Mouse (Mus musculus) WW6 (cell line): ENCODE data around the gene Gm28048.

Source experiments
- DNase-seq: peaks from one replicate; pipeline ENCODE4 v3.0.0-alpha.2; 2013; ENCODE audit warnings: low read depth, low spot score

Gm28048 gene

GRCm38 (mm10) chr11:22809465-22810096, 172.3 kb downstream of the Gm28048 start:
- no peak for DNase-seq

- DNase-seq, result no peak
Observed at GRCm38 (mm10) chr11:22808040-22808439, 173.8 kb downstream of the Gm28048 start.

DNA sequence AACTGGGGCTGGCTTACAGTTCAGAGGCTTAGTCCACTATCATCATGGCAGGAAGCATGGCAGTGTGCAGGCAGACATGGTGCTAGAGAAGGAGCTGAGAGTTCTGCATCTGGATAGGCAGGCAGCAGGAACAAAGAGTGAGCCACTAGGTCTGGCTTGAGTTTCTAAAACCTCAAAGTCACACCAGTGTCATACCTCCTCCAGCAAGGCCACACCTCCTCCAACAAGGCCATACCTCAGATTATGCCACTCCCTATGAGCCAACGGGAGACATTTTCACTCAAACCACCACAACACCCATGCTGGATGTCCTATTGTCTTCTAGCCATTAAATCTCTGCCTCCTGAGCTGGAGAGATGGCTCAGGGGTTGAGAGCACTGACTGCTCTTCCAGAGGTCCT, 176.7 kb downstream of the Gm28048 start:
- DNase-seq, result no peak

GRCm38 (mm10) chr11:22799987-22800424, 181.9 kb downstream of the Gm28048 start:
- peak; percentile 83 for DNase-seq

- no peak for DNase-seq
Observed at GRCm38 (mm10) chr11:22798916-22799315, 183.0 kb downstream of the Gm28048 start.

- no peak for DNase-seq
Observed at GRCm38 (mm10) chr11:22794734-22795133, 187.2 kb downstream of the Gm28048 start.

GRCm38 (mm10) chr11:22793881-22794203, 188.0 kb downstream of the Gm28048 start:
- no peak for DNase-seq

DNA sequence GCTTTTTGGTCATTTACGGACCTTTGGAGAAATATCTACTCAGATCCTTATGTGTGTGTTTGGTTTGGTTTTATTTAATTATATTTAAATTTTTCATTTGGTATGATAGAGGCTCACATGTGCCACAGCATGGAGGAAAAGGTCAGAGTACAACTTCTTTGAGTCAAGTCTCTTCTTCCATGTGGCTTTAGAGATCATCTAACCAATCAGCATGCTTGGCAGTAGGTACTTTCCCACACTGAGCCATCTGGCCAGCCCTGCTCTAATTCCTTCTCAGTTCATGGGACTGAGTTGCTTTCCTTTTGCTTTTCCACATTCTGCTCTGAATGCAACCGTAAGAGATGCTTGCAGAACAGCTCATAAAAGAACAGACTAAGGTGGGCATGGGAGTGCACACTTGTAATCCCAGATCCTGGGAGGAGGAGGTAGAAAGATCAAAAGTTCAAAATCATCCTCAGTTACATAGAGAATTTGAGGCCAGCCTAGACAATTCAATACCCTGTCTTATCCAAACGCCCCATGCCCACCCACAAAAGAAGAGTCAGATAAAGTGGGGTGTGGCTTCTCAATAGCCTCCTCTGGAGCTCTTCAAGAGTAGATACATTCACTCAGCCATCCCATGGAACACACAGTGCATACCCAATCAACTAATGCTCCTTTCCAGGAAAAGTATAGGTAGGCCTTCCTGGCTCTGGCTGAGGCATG, 188.6 kb downstream of the Gm28048 start:
- no peak for DNase-seq

DNA sequence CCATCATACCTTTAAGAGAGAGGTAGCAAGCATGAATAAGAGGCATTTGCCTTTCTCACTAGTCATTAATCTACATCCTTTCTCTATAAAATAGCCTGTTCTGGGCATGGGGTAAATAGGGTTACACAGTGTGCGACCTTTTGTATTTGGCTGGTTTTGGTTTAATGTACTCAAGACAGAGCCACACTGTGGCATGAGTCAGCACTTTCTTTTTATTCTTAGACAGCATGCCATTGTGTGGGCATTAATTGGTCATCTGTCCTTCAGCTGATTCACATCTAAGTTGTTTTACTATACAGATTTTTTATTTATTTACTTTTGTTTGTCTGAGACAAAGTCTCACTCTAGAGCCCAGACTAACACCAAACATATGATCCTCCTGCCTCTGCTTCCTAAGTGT, 189.7 kb downstream of the Gm28048 start:
- no peak for DNase-seq

GRCm38 (mm10) chr11:22791726-22792125, 190.2 kb downstream of the Gm28048 start:
- no peak for DNase-seq

DNA sequence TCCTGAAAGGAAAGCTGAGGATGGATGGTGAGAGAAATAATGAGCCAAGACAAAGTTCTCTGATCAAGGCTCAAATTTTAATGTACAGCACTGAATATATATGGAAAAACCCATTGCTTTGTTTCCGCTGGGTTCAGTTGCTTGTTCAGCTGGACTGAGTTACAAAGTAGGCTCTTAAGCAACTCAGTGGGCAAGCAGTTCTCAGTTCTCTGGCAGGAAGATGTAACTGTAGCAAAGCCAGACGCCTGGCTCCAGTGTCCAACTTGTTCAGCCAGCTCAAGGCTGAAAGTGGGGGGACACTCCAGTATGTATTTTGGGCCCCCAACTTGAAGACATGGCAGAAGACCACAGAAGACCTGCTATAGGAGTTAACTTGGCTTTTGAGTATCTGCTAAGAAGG, 194.1 kb downstream of the Gm28048 start:
- DNase-seq, result no peak
